Mouse (Mus musculus) liver, postnatal 0 days (tissue): Measurements from ENCODE around the gene Cpped1.

Experiments
- CTCF ChIP-seq: sonication (generic); IDR thresholded peaks from 2 replicates; pipeline ENCODE4 v1.5.1; 2016; ENCODE audit warnings: antibody characterized with exemption, low read depth
- EP300 ChIP-seq: IDR thresholded peaks from 2 replicates; pipeline ENCODE4 v1.6.1; 2016; ENCODE audit warnings: antibody characterized with exemption, low read depth, mild to moderate bottlenecking

DNA sequence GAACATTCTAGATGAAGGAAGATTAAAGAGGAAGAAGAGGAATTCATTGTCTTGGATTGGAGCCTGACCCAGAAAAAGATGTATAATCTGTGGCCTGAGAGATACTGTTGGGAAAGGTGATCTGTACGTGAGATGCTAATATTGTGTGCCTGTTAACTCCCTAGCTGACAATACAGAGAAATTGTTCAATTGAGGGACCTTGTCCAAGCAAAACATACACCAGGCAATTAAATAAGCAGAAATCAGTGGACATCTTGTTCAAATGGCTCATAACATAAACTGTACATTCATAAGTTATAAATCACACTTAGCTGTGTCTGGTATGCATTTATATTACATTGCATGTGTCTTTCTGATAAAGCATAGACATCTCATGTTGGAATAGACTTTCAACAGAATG is 134.9 kb downstream of the Cpped1 start:
- no peak for TF ChIP-seq CTCF
- TF ChIP-seq EP300 = no peak
